Mouse (Mus musculus) spleen, embryonic (tissue): ENCODE measurements around the gene Lin7a.

ENCODE experiments used
- CTCF ChIA-PET: fragments of 350-600 bp; sonication (Branson Sonifier 250); formaldehyde crosslinking; loops from one replicate; lab custom pipeline; 2022; lab: Charles Lee

The Lin7a gene

DNA sequence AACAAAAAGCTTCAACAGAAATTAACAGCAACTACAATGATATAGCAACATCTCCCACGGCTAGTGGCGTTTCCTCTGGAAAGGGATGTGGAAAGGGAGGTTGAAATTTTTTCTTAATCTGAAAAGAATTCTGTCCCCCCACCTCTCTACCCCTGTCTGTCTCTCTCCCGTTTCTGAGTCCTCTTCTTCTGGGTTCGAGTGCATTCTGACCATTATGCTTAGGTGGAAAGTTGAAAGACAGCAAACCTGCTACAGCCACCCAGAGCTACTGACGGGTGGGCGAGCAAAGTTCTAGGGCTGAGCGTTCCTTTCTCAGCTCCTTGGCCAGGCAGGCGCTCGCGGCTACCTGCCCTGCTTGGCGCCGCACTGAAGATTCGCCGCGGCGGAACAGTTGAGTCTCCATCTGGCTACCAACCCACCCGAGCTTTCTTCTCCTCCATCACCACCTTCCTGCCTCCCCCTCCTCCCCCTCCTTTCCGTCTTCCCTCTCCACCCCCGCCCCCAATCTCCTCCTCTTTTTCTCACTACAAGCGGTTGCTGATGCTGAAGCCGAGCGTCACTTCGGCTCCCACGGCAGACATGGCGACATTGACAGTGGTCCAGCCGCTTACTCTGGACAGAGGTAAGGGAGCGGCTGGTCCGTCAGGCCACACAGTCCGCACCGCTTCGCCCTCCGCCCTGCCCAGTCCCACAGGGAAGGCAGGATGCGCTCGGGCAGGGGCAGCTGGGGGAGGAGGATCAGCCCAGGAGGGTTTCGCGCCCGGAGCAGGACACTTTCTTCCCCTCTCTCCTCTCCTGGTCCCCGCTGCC is at the start of gene Lin7a:
Gene Lin7a, plus strand, starts transcription at position 366 of the 810 bp plus-strand sequence.
- CTCF ChIA-PET, result no interaction called here

- CTCF ChIA-PET, result no interaction called here
These were observed 49.8 kb upstream of the Lin7a start for GRCm38 (mm10) chr10:107221726-107222125.

GRCm38 (mm10) chr10:107222406-107223185 is 48.9 kb upstream of the Lin7a start:
- CTCF ChIA-PET, result no interaction called here

GRCm38 (mm10) chr10:107223186-107223440 is 48.4 kb upstream of the Lin7a start:
- CTCF ChIA-PET, result no interaction called here

DNA sequence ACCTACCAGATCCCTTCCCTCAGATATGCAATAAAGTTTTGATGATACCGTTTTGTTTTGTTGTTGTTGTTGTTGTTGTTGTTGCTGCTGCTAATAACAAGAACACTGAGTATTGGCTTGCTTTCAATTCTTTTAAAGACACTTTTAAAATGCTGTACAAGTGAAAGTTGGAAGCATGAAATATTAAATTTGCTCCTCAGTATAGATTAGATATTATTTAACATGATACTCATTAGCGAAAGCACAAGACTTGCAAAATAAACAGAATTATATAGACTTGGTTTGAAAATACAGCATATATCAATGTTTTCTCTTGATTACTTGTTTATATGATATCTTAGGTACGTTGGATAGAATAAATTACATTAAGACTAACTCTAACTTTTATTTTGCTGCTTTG is 47.7 kb upstream of the Lin7a start:
- CTCF ChIA-PET, result no interaction called here

DNA sequence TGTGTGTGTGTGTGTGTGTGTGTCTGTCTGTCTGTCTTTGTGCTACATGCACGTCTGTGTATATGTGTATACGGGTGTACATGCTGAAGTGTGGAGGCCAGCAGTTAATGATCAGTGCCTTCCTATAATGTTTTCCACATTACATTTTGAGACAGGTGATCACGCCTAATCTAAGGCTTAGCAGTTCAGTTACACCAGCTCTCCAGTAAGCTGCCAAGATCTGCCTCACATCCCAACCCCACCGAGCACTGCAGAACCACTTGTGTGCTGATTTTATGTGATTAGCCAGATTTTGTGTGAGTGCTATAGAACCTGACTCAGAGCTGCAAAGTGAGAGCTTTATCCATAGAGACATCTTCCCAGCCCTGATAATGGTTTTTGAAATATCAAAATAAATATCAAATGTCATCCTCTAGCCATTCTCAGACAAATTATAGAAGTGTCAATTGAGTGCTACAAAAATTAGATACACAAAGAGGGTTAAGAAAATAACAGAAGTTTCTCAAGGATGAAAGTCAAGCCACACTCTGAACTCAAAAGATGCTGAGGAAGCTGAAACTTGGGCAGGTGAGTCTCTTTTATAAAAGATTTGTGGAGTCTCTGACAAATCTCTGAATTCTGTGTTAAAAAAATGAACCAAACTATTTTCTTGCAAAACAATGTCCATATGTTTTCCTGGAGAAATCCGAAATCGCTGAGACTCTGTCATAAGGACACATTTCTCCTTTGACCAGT is 46.7 kb upstream of the Lin7a start:
- CTCF ChIA-PET, result no interaction called here

DNA sequence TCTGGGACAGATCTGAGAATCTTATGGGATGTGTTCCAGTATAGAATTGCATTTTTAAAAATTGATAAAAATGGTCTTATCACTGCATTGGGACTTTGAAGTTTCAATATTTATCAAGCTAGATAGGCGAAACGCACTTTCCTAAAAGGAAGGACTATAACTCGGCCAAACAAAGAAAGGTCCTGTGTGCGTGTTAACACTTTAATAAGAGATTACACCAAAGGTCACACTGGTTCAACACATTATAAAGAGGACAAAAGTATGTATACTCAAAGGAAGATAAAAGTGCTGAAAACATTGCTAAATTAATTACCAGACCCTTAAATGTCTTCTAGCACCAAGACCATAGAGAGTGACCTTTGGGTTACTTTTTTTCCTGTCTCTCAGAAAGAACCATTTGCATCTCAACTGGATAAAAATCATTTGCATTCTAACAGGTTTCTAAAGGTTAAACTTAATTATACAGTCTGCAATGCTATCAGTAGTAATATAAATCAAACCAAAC is 46.1 kb upstream of the Lin7a start:
- CTCF ChIA-PET, result no interaction called here

DNA sequence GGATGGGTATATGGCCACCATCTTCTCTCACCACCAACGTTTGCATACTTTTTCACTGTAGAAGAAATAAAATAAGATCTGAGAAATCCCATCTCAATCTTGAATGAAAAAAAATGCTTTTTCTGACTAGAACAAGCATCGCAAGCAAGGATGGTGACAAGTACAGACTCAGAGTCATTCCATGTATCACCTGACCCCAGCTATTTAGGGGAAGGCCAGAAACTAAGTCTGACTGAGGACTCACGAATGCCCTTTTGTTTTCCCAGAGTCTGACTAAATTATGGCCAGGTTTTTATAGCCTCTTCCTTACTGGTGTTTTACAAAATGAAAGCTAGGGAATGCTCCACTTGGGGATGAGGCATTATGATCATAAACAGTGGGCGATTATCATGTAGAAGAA is 45.6 kb upstream of the Lin7a start:
- CTCF ChIA-PET, result no interaction called here

GRCm38 (mm10) chr10:107227901-107228300 is 43.6 kb upstream of the Lin7a start:
- CTCF ChIA-PET, result no interaction called here

GRCm38 (mm10) chr10:107228776-107229175 is 42.7 kb upstream of the Lin7a start:
- CTCF ChIA-PET, result no interaction called here

GRCm38 (mm10) chr10:107229416-107229815 is 42.1 kb upstream of the Lin7a start:
- CTCF ChIA-PET, result no interaction called here

GRCm38 (mm10) chr10:107230081-107230850 is 41.2 kb upstream of the Lin7a start:
- CTCF ChIA-PET, result no interaction called here

GRCm38 (mm10) chr10:107230851-107231130 is 40.7 kb upstream of the Lin7a start:
- CTCF ChIA-PET, result no interaction called here

DNA sequence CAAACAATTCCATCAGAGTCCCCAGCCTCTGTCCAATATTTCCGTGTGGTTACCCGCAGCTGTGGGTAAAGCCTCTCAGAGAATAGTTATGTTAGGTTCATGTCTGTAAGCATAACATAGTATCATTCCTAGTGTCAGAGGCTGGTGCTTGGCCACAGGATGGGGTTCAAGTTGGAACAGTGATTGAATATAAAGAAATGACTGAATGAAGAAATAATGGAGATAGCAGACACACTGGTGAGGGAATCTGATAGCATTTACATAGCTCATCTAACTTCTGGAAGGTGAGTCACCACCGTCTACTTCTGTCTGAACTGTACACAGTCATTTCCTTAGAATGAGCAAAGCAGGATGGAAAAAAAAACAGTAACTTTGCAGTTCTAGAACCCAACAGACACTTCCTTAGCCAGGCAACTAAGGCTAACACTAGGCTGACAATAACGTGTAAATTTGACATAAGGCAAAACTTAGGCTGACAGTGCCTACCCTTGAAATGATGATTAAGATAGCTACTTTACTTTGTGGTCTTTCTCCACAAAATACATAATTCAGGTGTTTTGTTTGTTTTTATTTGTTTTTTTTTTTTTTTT is 40.0 kb upstream of the Lin7a start:
- CTCF ChIA-PET, result no interaction called here

- CTCF ChIA-PET, result interaction anchor here (0.6 kb wide), 1 partner anchor 30 kb away, joined by 16 read pairs; no protein-coding TSS in a partner anchor
These were observed 38.9 kb upstream of the Lin7a start for GRCm38 (mm10) chr10:107232491-107233110.

- CTCF ChIA-PET, result no interaction called here
These were observed 38.3 kb upstream of the Lin7a start for GRCm38 (mm10) chr10:107233221-107233620.

GRCm38 (mm10) chr10:107233825-107234224 is 37.7 kb upstream of the Lin7a start:
- CTCF ChIA-PET, result no interaction called here

DNA sequence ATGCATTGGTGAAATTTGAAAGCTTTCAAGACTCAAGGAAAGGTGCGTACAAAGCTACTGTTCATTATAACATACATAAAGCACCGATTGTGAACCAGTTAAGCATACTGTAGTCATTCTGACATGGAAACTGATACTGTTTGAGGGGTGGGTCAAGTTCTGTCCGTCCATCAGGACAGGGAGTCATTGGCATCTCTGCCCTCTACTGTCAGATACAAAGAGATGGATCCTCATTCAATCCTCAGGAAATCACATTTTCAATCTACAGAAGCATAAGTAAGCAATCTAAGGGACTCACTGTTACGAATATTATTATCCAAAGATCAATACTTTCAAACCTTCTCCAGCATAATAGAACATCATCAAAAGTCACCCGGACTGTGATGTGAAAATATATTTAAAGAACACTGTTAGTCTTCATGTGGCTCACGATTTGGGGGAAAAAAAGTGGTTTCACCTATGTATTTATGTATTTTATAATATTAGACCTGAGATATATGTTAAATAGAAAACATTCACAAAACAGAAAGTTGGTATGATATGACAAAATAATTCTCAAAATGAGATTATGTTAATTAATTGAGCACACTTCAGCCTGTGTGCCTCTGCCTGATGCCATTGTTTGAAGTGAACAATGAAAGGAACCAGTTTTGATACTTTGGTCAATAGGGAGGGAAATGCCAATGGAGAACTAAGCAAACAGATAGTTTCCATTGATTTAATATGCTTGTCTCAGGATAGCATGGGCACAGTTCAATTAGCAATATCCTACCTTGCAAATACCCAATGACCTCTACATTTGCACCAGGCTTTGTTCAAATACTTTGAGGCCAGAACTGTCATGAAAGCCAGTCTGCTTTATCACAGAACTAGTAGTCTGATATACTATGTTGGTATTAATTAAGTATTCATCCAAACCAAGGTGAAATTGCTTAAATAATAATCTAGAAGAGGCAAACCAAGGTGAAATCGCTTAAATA is 36.8 kb upstream of the Lin7a start:
- CTCF ChIA-PET, result no interaction called here

DNA sequence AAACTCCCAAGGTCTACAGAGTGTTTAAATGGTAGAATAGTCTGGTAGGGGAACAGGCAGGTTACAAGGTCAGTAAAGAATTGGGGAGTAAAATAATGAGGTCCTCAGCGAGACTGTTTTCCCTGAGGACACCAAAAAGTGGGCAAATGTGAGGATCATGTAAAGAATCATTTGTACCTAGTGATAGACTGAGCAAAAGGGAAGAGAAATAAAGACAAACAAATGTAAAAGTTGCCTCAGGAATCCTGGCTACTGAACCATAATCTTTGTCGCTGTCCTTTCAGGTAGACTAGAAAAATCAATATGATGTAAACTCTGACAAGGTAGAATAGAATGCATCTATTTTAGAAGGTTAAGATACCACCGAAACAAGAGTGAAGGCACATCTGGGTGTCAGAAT is 36.0 kb upstream of the Lin7a start:
- CTCF ChIA-PET, result no interaction called here

DNA sequence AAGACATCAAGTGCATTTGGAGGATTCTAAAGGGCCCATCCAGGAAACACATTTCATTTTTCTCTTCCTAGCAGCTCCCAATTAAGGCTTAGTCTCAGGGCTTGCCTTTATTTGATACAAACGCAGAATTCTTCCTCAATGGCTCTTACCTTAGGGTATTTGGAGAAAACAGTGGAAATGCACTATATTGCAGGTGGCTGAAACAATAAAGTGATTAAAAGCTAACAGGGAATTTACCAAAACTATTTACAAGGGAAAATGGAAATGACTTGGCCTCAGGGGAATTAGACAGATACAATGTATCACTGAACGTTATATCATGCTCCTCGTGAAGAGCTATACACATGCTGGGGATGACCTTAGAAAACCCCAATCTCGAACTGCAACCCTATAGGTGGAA is 35.3 kb upstream of the Lin7a start:
- CTCF ChIA-PET, result no interaction called here
